Mouse (Mus musculus): Measurements from ENCODE around the gene Mrgprh.

Gene Mrgprh

DNA sequence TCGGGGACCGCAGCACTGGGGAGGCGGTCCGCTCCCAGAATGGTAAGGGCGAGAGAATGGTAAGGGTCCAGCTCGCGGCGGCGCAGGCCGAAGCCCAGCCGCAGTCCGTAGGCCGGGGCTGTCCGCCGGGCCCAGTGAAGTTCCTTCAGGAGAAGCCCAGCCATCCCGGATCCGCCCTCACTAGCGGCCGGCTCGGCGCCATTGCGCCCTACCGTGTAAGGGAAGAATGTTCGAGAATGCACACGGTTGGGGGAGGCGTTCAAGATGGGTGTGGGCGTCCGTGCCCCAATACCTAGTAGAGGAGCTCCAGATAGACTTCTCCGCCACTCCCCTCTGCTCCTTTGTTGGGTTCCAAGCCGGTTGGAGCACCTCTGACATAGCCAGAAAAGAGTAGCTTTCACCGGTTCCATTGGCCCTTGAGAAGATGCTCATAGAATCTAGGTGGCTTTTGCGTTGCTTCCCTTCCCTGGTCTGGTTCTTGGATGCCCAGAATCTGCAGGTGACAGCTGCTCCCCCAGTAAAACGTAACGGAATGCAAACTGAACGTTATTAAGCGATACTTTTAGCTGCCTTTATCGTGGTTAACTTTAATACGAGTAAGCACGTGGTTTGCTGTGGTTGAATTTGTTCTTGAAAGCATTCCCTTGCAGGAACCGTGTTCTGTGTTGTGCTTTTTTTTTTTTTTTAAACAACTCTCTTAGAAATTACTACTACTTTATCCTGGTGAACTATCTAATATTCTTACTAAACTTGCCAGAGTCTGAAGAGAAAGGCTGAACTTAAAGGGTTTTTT lies 41.0 kb downstream of the Mrgprh start:
- DNase-seq (ENCODE audit: low read depth, low spot score) = peak; percentile 82

DNA sequence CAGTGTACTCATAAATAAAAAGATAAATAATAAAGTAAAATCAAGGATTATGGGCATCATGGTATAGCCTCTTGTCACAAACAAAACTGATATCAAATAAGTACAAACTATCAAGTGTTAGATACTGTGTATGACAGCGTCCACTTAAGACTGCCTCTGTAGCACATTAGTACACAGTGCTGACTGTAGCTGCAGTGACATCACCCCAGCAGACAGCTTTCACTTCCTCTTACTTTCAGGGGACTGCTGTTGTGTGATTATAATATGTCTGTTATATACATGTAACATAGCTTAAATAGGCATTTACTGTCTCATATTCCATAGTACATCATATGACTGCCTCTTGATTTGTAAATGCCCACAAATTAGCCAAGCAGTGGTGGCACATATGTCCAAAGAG lies 45.2 kb downstream of the Mrgprh start:
- no peak for DNase-seq (ENCODE audit: low read depth, low spot score)

DNA sequence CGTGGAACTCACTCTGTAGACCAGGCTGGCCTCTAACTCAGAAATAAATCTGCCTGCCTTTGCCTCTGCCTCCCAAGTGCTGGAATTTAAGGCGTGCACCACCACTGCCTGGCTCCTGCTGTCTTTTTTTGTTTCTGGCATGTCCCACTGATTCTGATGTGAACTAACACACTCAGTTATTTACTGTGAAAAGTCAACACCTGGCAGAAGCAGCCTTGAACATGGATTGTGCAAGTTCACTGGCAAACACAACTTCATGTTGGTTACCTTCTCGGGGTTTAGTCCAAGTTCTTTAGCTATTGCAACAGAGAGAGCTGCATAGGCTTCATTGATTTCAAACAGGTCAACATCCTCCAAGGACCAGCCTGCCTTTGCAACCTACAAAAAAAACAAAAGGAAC lies 49.2 kb downstream of the Mrgprh start:
- no peak for DNase-seq (ENCODE audit: low read depth, low spot score)

DNA sequence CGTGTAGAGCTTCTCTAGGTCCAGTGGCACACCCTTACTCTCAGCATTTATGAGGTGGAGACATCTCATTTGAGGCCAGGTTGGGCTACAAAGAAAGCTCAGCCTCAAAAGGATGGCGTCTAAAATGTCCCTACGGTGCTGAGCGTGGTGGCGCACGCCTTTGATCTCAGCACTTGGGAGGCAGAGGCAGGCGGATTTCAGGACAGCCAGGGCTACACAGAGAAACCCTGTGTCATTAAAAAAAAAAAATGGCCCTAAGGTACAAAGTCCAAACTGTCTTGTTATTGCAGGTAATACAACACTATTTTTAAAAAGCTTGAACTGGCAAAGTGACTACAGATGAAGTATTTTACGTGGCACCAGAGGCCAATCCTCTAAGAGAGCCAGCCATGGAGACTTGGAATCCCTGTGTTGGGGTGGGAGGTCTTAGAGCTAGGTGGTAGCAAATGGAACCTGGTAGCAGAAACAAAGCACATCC lies 49.9 kb downstream of the Mrgprh start:
- DNase-seq (ENCODE audit: low read depth, low spot score) = no peak

Measured in CD4-positive helper T cell, adult 2 months (primary cell).